Mouse (Mus musculus) cerebellum, adult (tissue): ENCODE results near the gene Nmnat2.

Experiments
- ATAC-seq: cut with Nextera tagmentation; 2 replicates; pipeline ENCODE4 v1.9.2; 2017; ENCODE audit warnings: mild to moderate bottlenecking, moderate library complexity, mixed read lengths; ENCODE audit not compliant: insufficient number of reproducible peaks, low FRiP score, low TSS enrichment

Gene Nmnat2

GRCm38 (mm10) chr1:152954821-152955523 lies at the start of gene Nmnat2:
Nmnat2 (plus strand) TSS chr1:152954993.
- ATAC-seq: peak; percentile 80

GRCm38 (mm10) chr1:152913483-152914460 lies 41.0 kb upstream of the Nmnat2 start:
- ATAC-seq: no peak

GRCm38 (mm10) chr1:152915766-152916165 lies 39.0 kb upstream of the Nmnat2 start:
- ATAC-seq: no peak

GRCm38 (mm10) chr1:152916936-152917335 lies 37.9 kb upstream of the Nmnat2 start:
- ATAC-seq: no peak

- ATAC-seq: no peak
These were observed 37.2 kb upstream of the Nmnat2 start for GRCm38 (mm10) chr1:152917626-152918025.

- no peak for ATAC-seq
These were observed 33.0 kb upstream of the Nmnat2 start for GRCm38 (mm10) chr1:152921786-152922185.

- no peak for ATAC-seq
These were observed 20.8 kb upstream of the Nmnat2 start for GRCm38 (mm10) chr1:152933962-152934361.

GRCm38 (mm10) chr1:152935476-152935875 lies 19.3 kb upstream of the Nmnat2 start:
- ATAC-seq: no peak

- no peak for ATAC-seq
These were observed 18.4 kb upstream of the Nmnat2 start for GRCm38 (mm10) chr1:152936365-152936764.

- no peak for ATAC-seq
These were observed 11.8 kb upstream of the Nmnat2 start for GRCm38 (mm10) chr1:152942977-152943376.

- ATAC-seq: no peak
These were observed 626 bp upstream of the Nmnat2 start for GRCm38 (mm10) chr1:152954167-152954566.

- ATAC-seq: peak; percentile 38; the same call in 1 of the 2 replicates
These were observed 895 bp downstream of the Nmnat2 start for GRCm38 (mm10) chr1:152955564-152956211.

- 0 out of 2 replicates have a peak, but pooled peaks have one; percentile 28 for ATAC-seq
These were observed 1.4 kb downstream of the Nmnat2 start for GRCm38 (mm10) chr1:152956221-152956620.

- no peak for ATAC-seq
These were observed 9.6 kb downstream of the Nmnat2 start for GRCm38 (mm10) chr1:152964344-152964743.

GRCm38 (mm10) chr1:152966222-152966621 lies 11.4 kb downstream of the Nmnat2 start:
- no peak for ATAC-seq

- no peak for ATAC-seq
These were observed 11.9 kb downstream of the Nmnat2 start for GRCm38 (mm10) chr1:152966686-152967085.

- ATAC-seq: no peak
These were observed 14.3 kb downstream of the Nmnat2 start for GRCm38 (mm10) chr1:152969081-152969480.

- no peak for ATAC-seq
These were observed 18.2 kb downstream of the Nmnat2 start for GRCm38 (mm10) chr1:152972957-152973356.

- ATAC-seq: no peak
These were observed 18.6 kb downstream of the Nmnat2 start for GRCm38 (mm10) chr1:152973421-152973820.

- no peak for ATAC-seq
These were observed 19.1 kb downstream of the Nmnat2 start for GRCm38 (mm10) chr1:152973861-152974260.

GRCm38 (mm10) chr1:152975144-152975543 lies 20.4 kb downstream of the Nmnat2 start:
- peak; percentile 83 for ATAC-seq
